Mouse (Mus musculus) forebrain, embryonic 10.5 days (tissue): ENCODE measurements at regions not wholly inside any gene's neighbourhood (a gene's known extent, or its start where the extent isn't known, plus 50 kb on each side); places are given as distances from the start of the nearest gene placed in this dataset.

Experiments used
- DNase-seq: peaks from one replicate; pipeline ENCODE4 v3.0.0-alpha.2; 2017; ENCODE audit warnings: low spot score; ENCODE audit errors: extremely low spot score
- H3K27ac ChIP-seq: fragments of 300-500 bp; sonication (generic); 2 replicates; pipeline ENCODE4 v1.5.1; 2016; ENCODE audit warnings: mild to moderate bottlenecking
- H3K27me3 ChIP-seq: fragments of 300-500 bp; sonication (generic); 2 replicates; pipeline ENCODE4 v1.6.1; 2016; ENCODE audit warnings: mild to moderate bottlenecking; ENCODE audit not compliant: poor library complexity, severe bottlenecking
- H3K36me3 ChIP-seq: fragments of 300-500 bp; sonication (generic); replicated peaks from 2 replicates; pipeline ENCODE4 v1.6.1; 2016; ENCODE audit warnings: mild to moderate bottlenecking, moderate library complexity
- H3K4me1 ChIP-seq: fragments of 300-500 bp; sonication (generic); 2 replicates; pipeline ENCODE4 v1.6.1; 2016
- H3K4me3 ChIP-seq: fragments of 300-500 bp; sonication (generic); 2 replicates; pipeline ENCODE4 v1.5.1; 2016; ENCODE audit warnings: mild to moderate bottlenecking, moderate library complexity
- H3K9me3 ChIP-seq: fragments of 300-500 bp; sonication (generic); 2 replicates; pipeline ENCODE4 v1.6.1; 2016; ENCODE audit warnings: mild to moderate bottlenecking, moderate library complexity
- WGBS: fragments of 180-500 bp; shearing (Covaris S2); methylation state at CpG from one replicate; pipeline ENCODE4 v1.1.7; 2016; 5-methylcytosine and 5-hydroxymethylcytosine counted together

DNA sequence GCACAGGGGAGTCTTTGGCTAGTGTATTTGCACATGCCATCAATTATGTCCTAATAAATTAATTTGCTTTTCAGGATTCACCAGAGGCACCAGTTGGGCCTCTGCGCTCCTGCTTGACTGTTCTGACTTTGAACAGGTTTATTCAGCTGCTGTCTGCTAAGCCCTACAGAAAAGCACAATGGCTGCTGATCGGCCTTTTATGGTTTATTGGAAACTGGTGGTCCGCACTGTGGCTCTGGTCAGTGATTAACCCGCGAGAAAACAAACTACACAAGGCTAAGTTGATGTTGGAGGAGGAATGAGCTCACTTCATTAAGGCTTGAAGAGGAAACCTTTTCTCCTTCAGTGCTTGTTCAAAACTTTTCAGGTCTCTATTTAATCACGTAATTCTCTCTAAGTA, 208.4 kb upstream of the Gpr101 start:
- H3K9me3 ChIP-seq, result no peaks in the 10 kb centered on the region
- peak; percentile 25 for DNase-seq
- H3K4me3 ChIP-seq, result no peak overlapping the region
- 46% methylated on average over 6 of the region's 6 CpGs for WGBS
- H3K36me3 ChIP-seq, result no peaks in the 10 kb centered on the region
- peaks cover 43% of the 10 kb centered on the region for H3K4me1 ChIP-seq
- H3K27ac ChIP-seq, result no peak overlapping the region
- H3K27me3 ChIP-seq, result peaks cover 37% of the 10 kb centered on the region

DNA sequence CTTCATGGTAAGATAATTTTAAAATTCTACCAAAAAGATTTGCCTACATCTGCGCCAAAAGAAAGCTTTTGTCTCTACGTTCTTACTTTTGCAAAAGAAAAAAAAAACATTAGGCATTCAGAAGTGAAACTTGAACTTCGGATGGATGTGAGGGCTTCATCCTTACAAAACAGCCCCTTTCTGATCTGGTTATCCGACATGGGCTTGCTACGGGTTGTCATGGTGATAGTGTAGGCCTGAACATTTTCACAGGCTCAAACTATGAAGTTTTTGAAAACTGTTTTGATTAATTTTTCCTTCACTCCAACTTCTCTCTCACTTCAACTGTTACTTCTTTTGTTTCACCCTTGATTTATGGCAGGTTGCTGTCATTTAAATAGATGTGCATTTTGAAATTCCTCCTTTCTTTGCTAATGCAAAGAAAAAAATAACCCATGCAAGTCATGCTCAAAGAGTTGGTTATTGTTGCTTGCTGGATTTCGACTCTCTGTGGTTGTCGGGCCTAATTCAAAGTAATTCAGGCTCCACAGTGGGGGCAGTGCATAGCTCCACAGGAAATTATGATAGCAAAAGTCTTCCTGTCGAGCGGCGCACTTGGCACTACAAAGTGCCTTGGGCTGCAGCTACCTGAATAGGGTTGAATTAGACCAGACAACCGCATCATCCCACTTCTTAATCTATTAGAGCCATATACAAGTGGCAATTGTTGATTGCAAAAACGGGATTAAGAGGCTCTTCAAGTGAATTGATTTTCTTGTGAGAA, 205.7 kb upstream of the Gpr101 start:
- whole genome bisulfite sequencing, result 42% methylated on average over 12 of the region's 12 CpGs
- peak overlapping the region; percentile 20; the same call in 1 of the 2 replicates for H3K4me3 ChIP-seq
- H3K27me3 ChIP-seq, result peaks cover 28% of the 10 kb centered on the region
- H3K36me3 ChIP-seq, result no peaks in the 10 kb centered on the region
- H3K27ac ChIP-seq, result peak overlapping the region; percentile 77
- H3K4me1 ChIP-seq, result peaks cover 48% of the 10 kb centered on the region
- no peak for DNase-seq
- no peaks in the 10 kb centered on the region for H3K9me3 ChIP-seq

DNA sequence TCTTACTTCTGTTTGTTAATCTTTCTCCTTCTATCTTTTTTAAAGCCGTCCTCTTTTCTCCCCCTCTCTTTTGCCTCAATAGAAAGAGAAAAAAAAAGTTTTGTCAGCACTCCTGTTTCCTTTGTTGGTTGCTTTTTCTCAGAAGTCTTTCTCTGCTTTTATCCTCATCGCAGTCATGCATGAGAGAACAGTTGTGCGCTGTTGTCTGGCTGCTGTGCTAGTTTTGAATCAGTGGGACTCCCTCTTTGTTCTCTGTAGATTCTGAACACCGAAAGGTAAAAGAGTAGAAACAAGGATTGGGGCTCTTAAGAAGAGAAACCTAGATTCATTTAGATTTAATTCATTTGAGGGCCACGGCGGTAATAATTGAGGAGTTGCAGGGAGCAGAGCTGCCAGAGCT, 204.9 kb upstream of the Gpr101 start:
- 27% methylated on average over 6 of the region's 6 CpGs for whole genome bisulfite sequencing
- peaks cover 48% of the 10 kb centered on the region for H3K4me1 ChIP-seq
- peaks cover 20% of the 10 kb centered on the region for H3K27me3 ChIP-seq
- peak overlapping the region; percentile 20; the same call in 1 of the 2 replicates for H3K4me3 ChIP-seq
- H3K27ac ChIP-seq, result peak overlapping the region; percentile 77
- H3K9me3 ChIP-seq, result no peaks in the 10 kb centered on the region
- H3K36me3 ChIP-seq, result no peaks in the 10 kb centered on the region
- DNase-seq, result no peak

DNA sequence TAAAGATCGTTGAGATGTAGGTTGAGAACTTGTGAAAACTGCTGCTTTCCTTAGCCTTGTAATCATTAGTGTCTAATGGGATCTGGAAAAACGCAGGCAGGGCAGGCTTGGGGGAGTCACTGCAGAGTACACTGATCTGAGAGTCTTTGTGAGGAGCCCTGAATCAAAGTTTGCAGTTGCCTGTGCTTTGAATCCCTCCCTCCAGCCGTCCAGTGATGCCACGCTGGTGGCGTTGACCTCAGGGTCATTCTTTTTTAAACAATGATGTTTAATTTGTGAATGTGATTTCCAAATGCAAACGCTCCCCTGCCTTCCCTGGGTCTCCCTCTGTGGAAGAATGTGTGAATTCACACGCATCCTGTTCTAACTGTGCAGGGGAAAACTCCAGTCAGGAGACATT, 204.4 kb upstream of the Gpr101 start:
- WGBS, result 29% methylated on average over 7 of the region's 7 CpGs
- Histone ChIP-seq H3K27ac (peak overlapping the region; percentile 77), H3K4me1 (peaks cover 48% of the 10 kb centered on the region)

DNA sequence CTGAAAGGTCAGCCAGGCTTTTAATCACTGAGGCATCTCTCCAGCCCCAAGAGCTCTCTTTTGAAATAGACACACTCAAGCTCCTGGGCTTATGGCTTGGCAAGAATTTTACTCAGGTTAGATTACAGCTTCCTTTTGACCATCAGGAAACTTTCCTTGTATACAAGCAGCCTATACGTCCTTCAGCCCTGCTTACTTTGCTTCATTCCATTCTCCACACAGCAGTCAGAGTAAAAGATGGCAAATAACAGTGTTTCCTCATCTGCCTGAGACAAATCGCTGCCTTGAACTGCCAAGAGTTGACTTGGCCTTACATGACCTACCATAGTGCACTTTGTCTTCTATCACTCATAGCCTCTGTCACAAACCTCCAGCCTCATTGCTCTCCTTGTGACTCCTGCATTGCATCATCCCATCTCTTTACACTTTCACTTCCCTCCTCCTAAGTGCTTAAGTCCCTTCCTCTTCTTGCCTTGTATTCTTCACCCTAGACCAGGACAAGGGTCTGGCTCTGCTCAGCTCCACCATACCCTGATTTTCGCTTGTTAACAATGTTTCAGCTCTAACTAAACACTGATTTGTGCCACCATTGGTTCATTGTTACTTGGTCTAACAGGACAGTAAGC, 203.2 kb upstream of the Gpr101 start:
- WGBS, result 74% methylated on average over 3 of the region's 3 CpGs
- no peak for DNase-seq
- Histone ChIP-seq H3K27me3 (peaks cover 14% of the 10 kb centered on the region), H3K36me3 (no peaks in the 10 kb centered on the region), H3K27ac (peak overlapping the region; percentile 77; the same call in 1 of the 2 replicates), H3K4me1 (peaks cover 44% of the 10 kb centered on the region), H3K9me3 (no peaks in the 10 kb centered on the region), H3K4me3 (no peak overlapping the region)

More for the DNA sequence above, 204.4 kb upstream of the Gpr101 start:
- H3K27me3 ChIP-seq, result peaks cover 14% of the 10 kb centered on the region
- no peaks in the 10 kb centered on the region for H3K9me3 ChIP-seq
- no peaks in the 10 kb centered on the region for H3K36me3 ChIP-seq
- peak; percentile 28 for DNase-seq
- peak overlapping the region; percentile 20; the same call in 1 of the 2 replicates for H3K4me3 ChIP-seq

DNA sequence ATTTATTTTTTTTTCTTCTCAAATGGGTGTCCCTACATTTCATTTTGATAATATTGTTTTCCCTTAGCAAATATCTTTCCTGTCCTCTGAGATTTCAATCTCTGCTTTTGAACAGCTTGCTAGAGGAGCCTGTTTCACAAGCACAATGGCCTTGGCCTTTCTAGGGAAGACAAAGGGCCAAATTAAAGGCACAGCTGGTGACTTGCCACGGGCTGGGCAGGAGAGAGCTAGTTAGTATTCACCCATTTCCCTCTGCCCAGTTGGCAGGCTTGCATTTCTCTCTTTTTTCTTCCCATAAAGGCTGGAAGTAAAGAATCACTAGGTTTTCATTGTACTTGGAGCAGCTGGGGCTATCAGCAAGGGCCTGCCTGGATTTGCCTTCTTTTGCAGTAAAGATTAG, 188.9 kb upstream of the Gpr101 start:
- Histone ChIP-seq H3K27ac (peak overlapping the region; percentile 75), H3K4me3 (no peak overlapping the region), H3K4me1 (peaks cover 15% of the 10 kb centered on the region), H3K9me3 (no peaks in the 10 kb centered on the region), H3K36me3 (no peaks in the 10 kb centered on the region), H3K27me3 (no peaks in the 10 kb centered on the region)
- 14% methylated on average over 1 of the region's 1 CpGs for WGBS
- DNase-seq, result peak; percentile 17

DNA sequence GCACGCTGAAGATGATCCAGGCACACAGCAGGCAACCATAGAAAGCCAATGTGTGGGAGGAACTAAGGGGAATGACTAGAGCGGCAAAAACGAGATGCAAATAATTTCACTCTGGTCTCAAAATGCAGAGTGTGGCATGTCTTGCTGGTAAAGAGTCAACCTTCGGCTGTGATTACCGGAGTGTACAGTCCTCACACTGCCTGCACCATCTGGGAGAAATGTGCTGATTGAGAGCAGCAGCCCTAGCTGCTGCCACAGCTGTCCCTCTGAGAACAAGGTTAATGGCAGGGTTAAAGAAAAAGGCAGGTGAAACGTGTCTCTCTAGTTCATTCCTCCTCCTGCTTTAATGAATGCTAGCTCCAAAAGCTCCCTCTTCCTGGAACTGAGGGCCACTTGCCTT, 173.2 kb upstream of the Gpr101 start:
- no peak overlapping the region for H3K4me3 ChIP-seq
- no peak for DNase-seq
- H3K27me3 ChIP-seq, result no peaks in the 10 kb centered on the region
- no peak overlapping the region for H3K27ac ChIP-seq
- no peaks in the 10 kb centered on the region for H3K9me3 ChIP-seq
- 79% methylated on average over 6 of the region's 6 CpGs for WGBS
- H3K4me1 ChIP-seq, result 0 out of 2 replicates have a peak, but pooled peaks cover 4% of the 10 kb centered on the region
- H3K36me3 ChIP-seq, result no peaks in the 10 kb centered on the region

DNA sequence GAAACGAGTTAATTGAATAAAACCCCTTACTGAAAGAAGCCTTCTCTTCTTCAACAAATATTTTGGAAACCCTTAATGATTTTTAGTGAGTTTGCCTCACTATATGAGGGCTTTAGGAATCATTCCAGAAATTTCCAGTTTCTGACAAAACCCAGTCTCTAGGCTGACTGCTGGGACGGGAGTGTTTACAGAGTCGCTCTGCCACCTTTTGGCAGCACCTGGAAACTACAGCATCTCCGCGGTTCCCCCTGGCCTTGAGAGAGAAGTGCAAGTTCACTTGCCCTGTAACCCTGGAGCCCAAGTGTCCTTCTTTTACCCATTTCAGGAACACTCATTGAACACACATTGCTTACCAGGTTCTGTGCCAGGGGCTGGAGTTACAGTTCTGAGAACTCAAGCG, 171.4 kb upstream of the Gpr101 start:
- no peaks in the 10 kb centered on the region for H3K9me3 ChIP-seq
- H3K36me3 ChIP-seq, result no peaks in the 10 kb centered on the region
- 0 out of 2 replicates have a peak, but pooled peaks cover 4% of the 10 kb centered on the region for H3K4me1 ChIP-seq
- peak; percentile 18 for DNase-seq
- no peak overlapping the region for H3K27ac ChIP-seq
- WGBS, result 17% methylated on average over 6 of the region's 6 CpGs
- H3K27me3 ChIP-seq, result no peaks in the 10 kb centered on the region
- H3K4me3 ChIP-seq, result no peak overlapping the region

DNA sequence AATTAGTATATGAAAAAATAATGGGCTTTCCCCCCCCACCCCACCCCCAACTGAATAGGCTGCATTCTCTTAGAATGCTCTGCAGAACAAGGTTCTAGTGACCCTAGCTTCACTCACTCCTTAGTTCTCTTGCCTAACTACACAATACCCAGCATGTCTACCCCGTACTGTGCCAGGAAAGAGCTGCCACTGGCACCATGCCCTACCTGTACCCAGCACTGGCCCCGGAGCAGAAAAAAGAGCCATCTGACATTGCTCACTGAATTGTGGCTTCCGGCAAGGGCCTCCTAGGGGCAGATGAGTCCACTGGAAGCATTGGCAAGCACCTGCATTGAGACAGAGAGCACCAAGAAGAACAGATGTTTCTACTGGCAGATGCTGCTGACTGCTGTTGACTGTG, 156.0 kb upstream of the Gpr101 start:
- DNase-seq, result no peak
- WGBS, result 85% methylated on average over 3 of the region's 3 CpGs
- Histone ChIP-seq H3K4me3 (no peak overlapping the region), H3K36me3 (no peaks in the 10 kb centered on the region), H3K9me3 (no peaks in the 10 kb centered on the region), H3K27me3 (no peaks in the 10 kb centered on the region), H3K27ac (no peak overlapping the region), H3K4me1 (no peaks in the 10 kb centered on the region)

DNA sequence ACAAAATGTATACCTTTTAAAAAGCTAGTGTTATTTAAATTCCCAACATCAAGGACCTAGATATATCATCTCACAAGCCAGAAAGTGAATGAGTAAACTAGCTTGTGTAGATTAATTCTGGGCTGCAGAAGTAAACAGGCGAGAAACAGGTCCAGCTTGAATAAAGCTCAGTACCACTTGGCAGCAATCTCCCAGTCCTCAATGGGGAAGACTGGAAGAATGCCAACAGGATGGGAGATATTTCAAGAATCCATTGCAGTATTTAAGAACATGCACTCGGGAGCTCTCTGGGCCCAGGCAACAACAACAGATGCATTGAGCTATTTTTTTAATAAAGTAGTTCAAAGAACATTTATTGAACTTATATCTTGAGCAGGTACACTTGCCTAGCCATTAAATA, 152.5 kb upstream of the Gpr101 start:
- no peak overlapping the region for H3K4me3 ChIP-seq

DNA sequence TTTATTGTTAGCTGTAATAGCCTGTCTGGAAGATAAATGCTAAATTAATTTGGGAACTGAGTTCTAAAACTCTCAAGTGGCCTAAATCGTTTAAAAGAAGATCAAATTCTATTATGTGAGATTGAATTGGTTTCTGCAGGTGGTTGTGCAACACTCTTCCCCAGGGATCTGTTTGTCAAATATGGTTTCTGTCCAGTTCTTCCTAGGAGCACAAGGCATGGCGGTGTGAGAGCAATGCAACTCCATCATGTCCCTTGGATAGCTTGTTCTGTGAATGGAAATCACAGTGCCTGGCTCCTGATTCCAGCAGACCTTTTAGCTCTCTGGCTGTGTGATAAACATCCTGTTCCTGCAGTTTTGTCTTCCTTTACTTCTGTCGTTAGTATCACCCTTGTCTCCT, 151.9 kb upstream of the Gpr101 start:
- WGBS, result 84% methylated on average over 3 of the region's 3 CpGs
- Histone ChIP-seq H3K27ac (no peak overlapping the region), H3K4me1 (no peaks in the 10 kb centered on the region), H3K36me3 (no peaks in the 10 kb centered on the region), H3K9me3 (no peaks in the 10 kb centered on the region), H3K4me3 (no peak overlapping the region), H3K27me3 (no peaks in the 10 kb centered on the region)
- no peak for DNase-seq

More for the DNA sequence above, 152.5 kb upstream of the Gpr101 start:
- Histone ChIP-seq H3K4me1 (no peaks in the 10 kb centered on the region), H3K27ac (no peak overlapping the region), H3K27me3 (no peaks in the 10 kb centered on the region), H3K9me3 (no peaks in the 10 kb centered on the region), H3K36me3 (no peaks in the 10 kb centered on the region)
- WGBS, result 86% methylated on average over 2 of the region's 2 CpGs
- DNase-seq, result no peak
